Mouse (Mus musculus): ENCODE data around the gene Prkacb. TPM values are rescaled to one million over a fixed set of nuclear protein-coding genes. Genes with fewer than 3 reads are reported as not detected.

The Prkacb gene
- total RNA-seq, 4 experiments from 2014 or later = 42.4 to 46.6 (median 43.7) TPM

DNA sequence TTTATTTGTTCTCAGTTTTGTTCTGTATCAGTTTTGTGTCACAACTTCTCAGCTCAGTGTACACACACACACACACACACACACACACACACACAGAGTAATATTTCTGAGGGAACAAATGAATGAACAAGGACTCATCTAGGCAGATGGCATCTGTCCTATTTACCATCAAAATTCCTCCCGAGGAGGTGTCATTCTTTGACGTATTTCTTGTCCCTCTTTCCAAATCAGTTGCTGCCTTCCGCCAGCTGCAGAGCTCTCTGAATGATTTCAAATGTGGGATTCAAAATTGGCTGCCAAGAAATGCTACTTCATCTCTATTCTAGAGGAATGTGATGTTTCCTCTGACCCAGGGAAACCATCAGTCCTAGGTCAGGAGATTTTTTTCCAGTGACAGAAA is 89.8 kb downstream of the Prkacb start:
- DNase-seq (ENCODE audit: low spot score in 2 of 2) = no peak

DNA sequence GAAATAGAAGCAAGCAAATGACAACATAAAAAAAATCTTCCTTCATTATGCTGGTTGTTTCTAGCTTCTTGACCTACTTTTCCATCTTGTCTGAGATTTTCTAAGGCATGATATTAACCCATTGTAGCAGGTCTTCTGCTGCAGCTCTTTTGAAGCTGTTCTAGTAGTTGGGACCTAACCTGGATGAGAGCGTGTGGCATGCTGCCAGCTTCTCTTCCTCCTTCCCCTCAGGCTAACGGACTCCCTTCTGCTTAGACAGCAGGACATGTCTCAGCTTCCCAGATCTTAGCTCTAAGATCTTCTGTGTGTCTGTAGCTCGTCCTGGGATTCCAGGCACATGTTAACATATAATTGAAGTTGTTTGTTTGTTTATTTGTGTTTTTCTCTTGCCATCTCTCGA is 93.1 kb downstream of the Prkacb start:
- no peak for DNase-seq (ENCODE audit: low spot score in 2 of 2)

GRCm38 (mm10) chr3:146718251-146718650 is 94.5 kb downstream of the Prkacb start:
- DNase-seq (ENCODE audit: low spot score in 2 of 2) = no peak

- no peak for DNase-seq (ENCODE audit: low spot score in 2 of 2)
Measured at GRCm38 (mm10) chr3:146712305-146712704, 100.5 kb downstream of the Prkacb start.

DNA sequence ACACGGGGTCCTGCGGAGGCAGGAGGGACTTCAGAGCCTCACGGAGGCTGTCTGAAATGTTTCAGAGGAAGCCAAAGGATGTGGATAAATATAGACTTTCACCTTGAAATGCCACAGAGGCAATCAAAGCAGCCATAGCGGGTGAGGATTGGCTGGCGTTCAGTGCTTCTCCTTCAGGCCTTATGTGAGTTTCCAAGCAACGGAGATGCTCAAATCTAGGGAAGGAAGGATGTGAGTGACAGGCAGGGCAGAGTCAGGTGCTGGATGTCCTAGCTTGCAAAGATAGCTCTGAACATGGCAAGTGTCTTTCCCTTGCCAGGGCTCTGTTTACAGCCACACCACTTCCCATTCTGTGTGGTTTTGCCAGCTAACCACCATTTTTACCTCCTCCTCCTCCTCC is 101.2 kb downstream of the Prkacb start:
- no peak for DNase-seq (ENCODE audit: low spot score in 2 of 2)

DNA sequence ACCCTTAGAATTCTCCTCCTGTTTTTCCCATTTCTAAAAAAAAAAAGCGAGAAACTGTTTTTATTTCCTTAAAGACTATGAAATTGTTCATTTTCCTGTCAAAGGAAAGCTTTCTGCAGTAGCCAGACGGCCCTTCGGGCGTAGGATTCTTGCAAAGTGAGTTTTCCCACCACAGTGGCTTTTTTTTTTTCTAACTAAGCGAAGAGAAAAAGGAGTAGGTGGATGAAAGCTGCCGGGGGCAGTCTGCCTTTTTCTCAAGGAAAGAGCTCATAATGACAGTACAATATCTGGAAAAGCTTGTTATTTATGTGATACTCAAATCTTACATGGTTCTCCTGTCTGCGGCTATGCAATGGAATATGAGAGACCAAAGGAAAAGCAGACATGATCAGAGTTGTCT is 101.7 kb downstream of the Prkacb start:
- no peak for DNase-seq (ENCODE audit: low spot score in 2 of 2)

GRCm38 (mm10) chr3:146709086-146709485 is 103.7 kb downstream of the Prkacb start:
- no peak for DNase-seq (ENCODE audit: low spot score in 2 of 2)

DNA sequence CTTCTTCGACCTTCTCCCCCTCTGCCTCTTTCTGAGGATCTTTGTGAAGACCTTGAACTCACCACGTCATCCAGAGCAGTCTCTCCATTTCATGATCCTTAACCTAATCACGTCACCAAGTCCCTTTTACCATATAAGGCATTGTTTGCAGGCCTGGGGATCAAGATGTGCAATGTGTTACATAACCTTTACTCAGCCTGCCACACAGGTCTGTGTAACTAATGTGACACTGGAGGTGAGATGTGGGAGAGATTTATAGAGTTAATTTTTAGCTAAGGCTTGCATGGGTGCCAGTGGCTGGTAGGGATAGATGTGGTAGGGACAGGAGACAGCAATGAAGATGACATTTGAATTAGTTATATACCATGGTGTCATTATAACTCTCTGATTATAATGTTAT is 104.4 kb downstream of the Prkacb start:
- no peak for DNase-seq (ENCODE audit: low spot score in 2 of 2)

DNA sequence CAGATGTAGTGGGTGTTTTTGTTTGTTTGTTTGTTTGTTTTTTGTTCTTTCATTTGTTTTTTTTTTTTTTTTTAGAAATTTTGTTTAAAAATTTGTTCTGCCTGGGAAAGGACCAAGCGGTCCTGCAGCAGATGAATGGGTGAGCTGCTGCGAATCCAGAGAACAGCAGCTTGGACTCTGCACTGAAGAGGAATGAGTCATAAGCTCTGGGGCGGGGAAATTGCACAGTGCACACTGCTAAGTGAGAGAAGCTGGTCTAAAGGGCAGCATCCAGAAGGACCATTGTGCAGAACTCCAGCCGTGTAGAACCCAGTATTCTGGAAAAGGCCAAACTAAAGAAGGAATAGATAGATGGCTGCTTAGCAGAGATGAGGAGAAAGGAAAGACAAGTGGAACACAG is 108.7 kb downstream of the Prkacb start:
- no peak for DNase-seq (ENCODE audit: low spot score in 2 of 2)

- no peak for DNase-seq (ENCODE audit: low spot score in 2 of 2)
Measured at GRCm38 (mm10) chr3:146700051-146700450, 112.7 kb downstream of the Prkacb start.

DNA sequence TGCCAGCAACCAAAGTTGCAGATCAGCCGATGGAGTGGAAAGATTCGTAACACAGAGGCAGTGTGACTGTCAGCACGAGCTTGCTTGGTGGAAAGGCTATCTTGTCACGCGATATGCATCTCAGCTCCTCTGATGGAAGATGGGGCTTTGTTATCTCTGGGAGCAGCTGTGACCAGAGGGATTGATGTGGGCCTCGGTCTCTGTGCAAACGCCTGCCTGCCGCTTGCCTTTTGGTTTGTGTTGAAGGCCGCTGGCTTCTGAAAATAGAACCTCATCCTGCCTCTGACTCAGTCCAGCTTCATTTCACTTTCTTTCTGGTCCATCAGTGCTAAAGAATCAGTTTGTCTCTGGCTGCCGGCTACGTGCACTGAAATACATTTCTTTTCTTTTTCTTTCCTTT is 113.8 kb downstream of the Prkacb start:
- DNase-seq (ENCODE audit: low spot score in 2 of 2) = no peak

DNA sequence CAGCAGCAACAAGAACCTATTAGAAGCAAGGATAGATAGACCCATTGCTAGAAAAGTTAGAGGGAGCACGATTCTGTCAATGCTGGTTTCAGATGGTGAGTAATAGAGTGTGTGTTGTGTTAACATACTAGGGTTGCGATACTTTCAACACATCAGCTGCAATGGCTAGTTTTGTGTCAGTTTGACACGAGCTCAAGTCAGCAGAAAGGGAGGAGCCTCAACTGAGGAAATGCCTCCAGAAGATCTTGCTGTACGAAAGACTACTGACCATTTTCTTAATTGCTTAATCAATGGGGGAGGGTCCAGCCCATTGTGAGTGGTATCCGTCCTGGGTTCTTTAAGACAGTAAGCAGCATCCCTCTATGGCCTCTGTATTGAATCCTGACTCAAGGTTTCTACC is 120.2 kb downstream of the Prkacb start:
- no peak for DNase-seq (ENCODE audit: low spot score in 2 of 2)

DNA sequence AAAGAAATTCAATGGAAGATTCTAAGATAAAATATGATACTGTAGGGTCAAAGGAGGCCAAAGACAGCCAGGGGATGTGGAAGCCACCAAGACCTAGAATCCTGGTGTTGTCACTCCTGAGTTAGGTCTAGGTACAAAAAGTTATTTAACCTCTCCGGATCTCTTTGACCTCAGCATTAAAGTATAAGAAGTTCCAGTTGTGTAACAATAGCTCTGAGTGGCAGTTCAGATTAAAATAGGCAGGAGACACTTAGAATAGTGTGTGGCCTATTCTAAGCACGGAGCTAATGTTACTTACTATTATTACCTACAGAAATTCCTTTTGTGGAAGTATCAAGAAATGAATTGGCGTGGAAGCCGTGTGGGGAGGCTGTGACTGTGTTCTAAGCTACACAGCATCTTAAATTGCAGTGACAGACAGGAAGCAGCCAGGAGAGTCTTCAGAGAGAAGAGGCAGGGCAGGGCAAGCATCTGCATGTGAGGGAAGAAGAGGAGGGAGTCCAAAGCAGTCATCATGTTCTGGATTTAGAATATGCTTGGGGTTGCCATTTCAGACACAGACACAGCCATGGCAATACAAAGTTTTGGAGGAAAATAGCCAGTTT is 125.6 kb downstream of the Prkacb start:
- no peak for DNase-seq (ENCODE audit: low spot score in 2 of 2)

DNA sequence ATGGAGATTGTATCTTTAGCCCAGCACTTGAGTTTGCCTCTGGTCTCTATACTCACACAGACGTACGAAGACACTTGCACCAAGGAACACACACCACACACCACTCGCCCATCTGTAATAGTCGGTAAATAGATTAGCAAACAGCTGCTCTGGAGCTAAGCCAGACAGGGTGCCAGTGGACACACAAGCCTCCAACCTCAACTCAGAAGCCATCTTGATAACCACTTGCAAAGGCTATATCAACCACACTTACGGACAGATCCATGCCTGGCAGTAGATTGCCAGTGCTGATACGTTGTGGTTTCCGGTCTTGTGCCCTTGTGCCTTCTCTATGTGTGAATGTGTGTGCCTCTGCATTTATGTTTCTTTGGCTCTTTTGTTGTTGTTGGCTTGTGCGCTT is 126.4 kb downstream of the Prkacb start:
- DNase-seq (ENCODE audit: low spot score in 2 of 2) = no peak

- peak; percentile 29 to 41 for DNase-seq (ENCODE audit: low spot score in 2 of 2)
Measured at GRCm38 (mm10) chr3:146684811-146685675, 127.7 kb downstream of the Prkacb start, which contains the start of gene Samd13. Gene Samd13 (minus strand): TSS chr3:146685592.

DNA sequence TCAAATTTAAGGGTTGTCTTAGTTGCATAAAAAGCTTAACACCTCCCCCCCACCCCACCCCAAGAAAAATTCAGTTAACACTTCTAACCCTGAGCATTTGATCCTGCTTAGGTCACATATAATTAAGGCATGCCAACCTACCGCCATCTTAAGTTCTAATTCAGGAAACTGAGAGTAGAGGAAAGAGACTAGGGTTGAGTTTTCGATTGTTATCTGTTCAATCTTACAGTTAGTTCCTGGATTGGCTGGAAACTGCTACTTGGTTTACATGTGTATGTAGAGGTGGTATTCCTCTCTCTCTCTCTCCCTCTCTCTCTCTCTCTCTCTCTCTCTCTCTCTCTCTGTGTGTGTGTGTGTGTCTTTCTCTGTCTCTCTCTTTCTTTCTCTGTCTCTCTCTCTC is 129.7 kb downstream of the Prkacb start:
- no peak for DNase-seq (ENCODE audit: low spot score in 2 of 2)

DNA sequence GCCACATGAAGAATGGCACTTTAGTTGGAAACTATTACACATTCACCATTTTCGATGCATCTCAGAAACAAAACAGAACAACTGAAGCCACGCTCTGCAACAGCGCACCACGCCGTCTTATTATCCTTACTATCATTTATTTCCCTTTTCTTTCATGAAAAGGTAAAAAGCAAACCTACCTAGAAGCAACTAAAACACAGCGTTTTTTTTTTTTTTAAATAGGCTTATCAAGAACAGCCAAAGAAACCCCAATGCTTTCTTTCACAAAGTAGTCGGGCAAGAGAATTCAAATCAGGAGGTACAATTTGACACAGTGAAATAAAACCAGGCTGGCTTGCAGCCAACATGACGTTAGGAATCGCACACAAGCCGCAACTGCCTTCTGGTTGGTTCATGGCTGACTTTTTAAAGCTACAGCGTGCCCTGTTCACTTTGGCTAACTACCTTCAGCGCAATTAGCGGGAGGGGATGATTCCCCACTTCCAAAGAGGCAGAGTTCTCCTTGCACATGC is 130.6 kb downstream of the Prkacb start:
- peak; percentile 41 to 54 for DNase-seq (ENCODE audit: low spot score in 2 of 2)

DNA sequence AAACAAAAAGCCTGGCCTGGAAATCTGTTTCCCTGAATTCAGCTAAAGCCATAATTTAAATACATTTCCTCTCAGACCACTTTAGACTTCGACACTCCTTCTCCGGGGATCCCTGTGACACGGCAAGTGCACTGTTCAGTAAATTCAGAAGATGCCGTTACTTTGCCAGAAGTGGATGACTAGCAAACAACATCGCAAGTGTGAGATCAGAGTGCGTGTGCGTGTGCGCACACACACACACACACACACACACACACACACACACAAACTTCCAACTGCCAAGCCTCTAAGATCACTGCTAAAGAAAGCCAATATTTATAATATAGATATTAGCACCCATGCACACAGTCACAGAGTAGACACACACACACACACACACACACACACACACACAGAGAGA is 131.1 kb downstream of the Prkacb start:
- DNase-seq (ENCODE audit: low spot score in 2 of 2) = no peak

DNA sequence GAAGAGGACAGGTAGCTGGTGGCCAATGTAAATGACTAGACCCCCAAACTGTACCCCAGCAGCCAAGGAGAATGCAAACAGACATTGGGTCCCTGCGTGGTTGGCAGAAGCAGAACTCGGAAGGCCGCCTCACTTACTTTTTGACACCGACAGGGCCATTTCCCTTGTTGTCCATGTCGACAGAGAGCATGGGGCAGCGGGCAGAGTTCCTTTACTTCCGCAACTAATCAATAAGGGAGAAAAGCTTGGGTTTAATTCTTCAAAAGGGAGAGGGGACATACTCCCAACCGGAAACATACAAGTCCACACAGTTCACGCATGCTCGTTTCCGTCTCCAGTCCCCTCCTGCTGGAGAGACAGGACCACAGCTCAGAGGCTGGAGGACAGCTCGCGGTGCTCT is 132.2 kb downstream of the Prkacb start:
- DNase-seq (ENCODE audit: low spot score in 2 of 2) = no peak

DNA sequence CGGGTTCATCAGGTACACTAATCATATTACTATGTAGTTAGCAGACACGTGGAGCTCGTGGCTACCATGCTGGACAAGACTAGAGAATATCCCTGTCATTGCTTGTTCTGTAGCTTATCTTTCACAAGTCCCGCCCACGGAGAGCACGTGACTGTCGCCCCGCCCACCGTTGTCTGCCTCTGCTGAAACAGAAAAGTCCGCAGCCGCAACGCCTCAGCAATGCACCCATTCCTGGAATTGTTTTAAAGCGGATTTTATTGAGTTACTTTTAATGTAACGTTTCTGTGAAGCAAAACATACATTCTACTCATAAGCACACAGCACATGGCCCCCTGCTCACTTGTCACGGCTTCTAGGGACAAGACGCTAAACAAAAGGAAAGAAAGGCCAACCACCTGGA is 133.1 kb downstream of the Prkacb start:
- no peak for DNase-seq (ENCODE audit: low spot score in 2 of 2)

All from gastrocnemius, adult 8-10 months (tissue).